Mouse (Mus musculus) liver, embryonic 15.5 days (tissue): ENCODE data around the gene Rps18. TPM values are rescaled to one million over a fixed set of nuclear protein-coding genes. Genes with fewer than 3 reads are reported as not detected.
A peak's percentile ranks its signal among the peaks of the same experiment; 100 is the strongest.

Experiments used
- ATAC-seq: fragments of 200-750 bp; cut with Nextera tagmentation; 2 replicates; pipeline ENCODE4 v1.8.0; 2017; ENCODE audit warnings: moderate number of reproducible peaks, mild to moderate bottlenecking, moderate library complexity; ENCODE audit not compliant: insufficient read depth
- H3K27ac ChIP-seq: fragments of 300-500 bp; sonication (generic); replicated peaks from 2 replicates; pipeline ENCODE4 v1.5.1; 2015; ENCODE audit warnings: mild to moderate bottlenecking, inconsistent platforms
- H3K27me3 ChIP-seq: fragments of 300-500 bp; sonication (generic); 2 replicates; pipeline ENCODE4 v1.6.1; 2015; ENCODE audit warnings: mild to moderate bottlenecking, inconsistent platforms
- H3K36me3 ChIP-seq: fragments of 300-500 bp; sonication (generic); replicated peaks from 2 replicates; pipeline ENCODE4 v1.6.1; 2015; ENCODE audit warnings: moderate library complexity, mild to moderate bottlenecking, inconsistent platforms
- H3K4me1 ChIP-seq: fragments of 300-500 bp; sonication (generic); replicated peaks from 2 replicates; pipeline ENCODE4 v1.6.1; 2015; ENCODE audit warnings: inconsistent platforms
- H3K4me2 ChIP-seq: fragments of 300-500 bp; sonication (generic); 2 replicates; pipeline ENCODE4 v1.6.1; 2015; ENCODE audit warnings: moderate library complexity, mild to moderate bottlenecking, inconsistent platforms
- H3K4me3 ChIP-seq: fragments of 300-500 bp; sonication (generic); replicated peaks from 2 replicates; pipeline ENCODE4 v1.5.1; 2015; ENCODE audit warnings: mild to moderate bottlenecking, inconsistent platforms
- H3K9ac ChIP-seq: fragments of 300-500 bp; sonication (generic); 2 replicates; pipeline ENCODE4 v1.6.1; 2015; ENCODE audit warnings: moderate library complexity, mild to moderate bottlenecking, inconsistent platforms
- H3K9me3 ChIP-seq: fragments of 300-500 bp; sonication (generic); replicated peaks from 2 replicates; pipeline ENCODE4 v1.6.1; 2016; ENCODE audit warnings: inconsistent platforms
- WGBS: fragments of 180-500 bp; shearing (Covaris S2); methylation state at CpG from one replicate; pipeline ENCODE4 v1.1.7; 2015; ENCODE audit warnings: mixed read lengths; ENCODE audit not compliant: insufficient replicate concordance; 5-methylcytosine and 5-hydroxymethylcytosine counted together
- polyA plus RNA-seq: library from polyadenylated mRNA; unstranded; fragments of >200 nt; fragmentation: Nextera tagmentation; extraction: Ambion mirVana; gene quantifications from 2 replicates; pipeline ENCODE4 v1.2.1, GENCODE M21; 2015

Gene Rps18
- polyA plus RNA-seq, 1 experiment from 2014 or later, result 1,010 TPM

DNA sequence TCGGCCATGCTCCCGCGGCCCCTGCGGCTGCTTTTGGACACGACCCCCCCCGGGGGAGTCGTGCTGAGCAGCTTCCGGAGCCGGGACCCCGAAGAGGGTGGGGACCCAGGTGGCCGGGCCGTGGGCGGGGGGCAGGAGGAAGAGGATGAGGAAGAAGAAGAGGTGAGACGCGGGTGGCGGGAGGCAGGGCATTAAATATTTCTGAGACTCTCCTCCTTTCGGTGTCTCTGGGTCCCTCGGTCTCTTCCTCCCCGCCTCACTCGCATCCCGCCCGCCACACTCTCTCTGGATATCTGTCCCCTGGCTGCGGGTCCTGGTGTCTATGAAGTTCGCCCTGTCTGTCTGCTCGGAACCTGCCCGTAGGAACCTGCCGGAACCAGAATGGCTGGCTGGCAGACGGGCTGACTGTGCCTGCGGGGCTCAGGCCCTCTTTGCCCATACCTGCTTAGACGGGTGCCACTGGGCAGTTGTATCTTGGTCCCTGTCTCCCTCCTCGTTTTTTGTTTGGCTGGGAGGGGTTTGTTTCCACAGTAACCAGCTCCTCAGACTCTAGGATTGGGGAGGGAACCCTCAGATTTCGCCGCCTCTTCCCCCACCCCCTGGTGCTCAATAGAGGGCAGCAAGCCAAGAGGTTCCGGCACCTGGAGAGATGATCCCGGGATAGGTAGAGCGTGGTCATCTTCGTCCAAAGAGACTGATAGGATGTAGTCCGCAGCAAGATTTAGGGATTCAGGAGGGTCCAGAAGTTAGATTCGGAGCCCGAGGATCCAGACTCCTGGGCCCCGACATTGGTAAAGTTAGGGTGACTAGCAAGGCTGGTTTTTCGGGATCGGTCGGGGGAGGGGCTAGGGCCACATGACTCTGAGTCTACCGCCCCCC, 25.3 kb downstream of the Rps18 start:
- Histone ChIP-seq H3K4me3 (peak overlapping the region; percentile 75), H3K4me2 (peak overlapping the region; percentile 99), H3K36me3 (peaks cover 56% of the 10 kb centered on the region), H3K4me1 (peaks cover 61% of the 10 kb centered on the region), H3K9ac (peak overlapping the region; percentile 86), H3K27me3 (no peaks in the 10 kb centered on the region), H3K9me3 (no peaks in the 10 kb centered on the region), H3K27ac (peak overlapping the region; percentile 93)
- WGBS, result 1% methylated on average over 45 of the region's 45 CpGs
- peak; percentile 6; the same call in 1 of the 2 replicates for ATAC-seq

DNA sequence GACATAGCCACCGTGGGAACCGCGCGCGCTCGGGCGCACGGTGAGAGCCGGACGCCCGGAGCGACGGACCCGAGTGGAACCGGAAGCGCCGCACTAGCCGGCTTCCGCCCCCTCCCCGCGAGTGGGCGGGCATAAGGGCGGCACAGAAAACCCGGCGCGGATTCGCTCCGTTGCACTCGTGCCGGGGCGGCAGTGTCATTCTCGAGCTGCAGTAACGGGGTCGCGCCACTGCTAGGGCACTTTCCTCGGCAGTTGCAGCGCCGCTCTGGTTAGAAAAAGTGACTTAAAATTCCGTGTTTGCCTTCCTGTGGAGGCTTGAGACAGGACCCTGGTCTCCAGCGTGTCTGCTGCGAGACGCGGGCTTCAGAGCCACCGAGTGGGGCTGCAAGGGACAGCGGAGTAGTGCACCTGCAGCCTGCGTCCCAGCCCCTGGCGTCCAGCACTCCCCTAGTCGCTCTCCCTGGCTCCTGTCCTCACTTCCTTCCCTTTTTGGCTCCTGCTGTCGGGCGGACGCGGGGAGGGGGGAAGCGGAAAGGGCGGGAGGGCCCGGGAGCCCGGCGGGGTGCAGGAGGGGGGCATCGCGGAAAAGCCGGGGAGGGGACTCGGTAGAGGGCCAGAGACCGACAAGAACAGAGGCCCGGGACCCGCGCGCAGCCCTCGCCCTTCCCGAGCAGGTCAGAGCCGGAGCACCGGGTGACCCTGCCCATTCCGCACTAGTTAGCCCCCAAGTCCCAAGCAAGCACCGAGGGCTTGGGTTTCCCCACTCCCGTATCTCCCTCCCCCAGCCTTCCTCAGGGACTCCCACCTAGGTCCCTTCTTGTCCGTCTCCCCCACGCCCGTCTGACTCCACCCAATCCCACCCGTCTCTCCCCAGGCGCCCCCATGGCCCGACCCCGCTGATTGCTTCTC, 26.2 kb downstream of the Rps18 start, which contains the start of gene Rgl2:
TSS of gene Rgl2 (plus strand) at position 173 of the 909 bp plus-strand sequence.
- no peaks in the 10 kb centered on the region for H3K9me3 ChIP-seq

DNA sequence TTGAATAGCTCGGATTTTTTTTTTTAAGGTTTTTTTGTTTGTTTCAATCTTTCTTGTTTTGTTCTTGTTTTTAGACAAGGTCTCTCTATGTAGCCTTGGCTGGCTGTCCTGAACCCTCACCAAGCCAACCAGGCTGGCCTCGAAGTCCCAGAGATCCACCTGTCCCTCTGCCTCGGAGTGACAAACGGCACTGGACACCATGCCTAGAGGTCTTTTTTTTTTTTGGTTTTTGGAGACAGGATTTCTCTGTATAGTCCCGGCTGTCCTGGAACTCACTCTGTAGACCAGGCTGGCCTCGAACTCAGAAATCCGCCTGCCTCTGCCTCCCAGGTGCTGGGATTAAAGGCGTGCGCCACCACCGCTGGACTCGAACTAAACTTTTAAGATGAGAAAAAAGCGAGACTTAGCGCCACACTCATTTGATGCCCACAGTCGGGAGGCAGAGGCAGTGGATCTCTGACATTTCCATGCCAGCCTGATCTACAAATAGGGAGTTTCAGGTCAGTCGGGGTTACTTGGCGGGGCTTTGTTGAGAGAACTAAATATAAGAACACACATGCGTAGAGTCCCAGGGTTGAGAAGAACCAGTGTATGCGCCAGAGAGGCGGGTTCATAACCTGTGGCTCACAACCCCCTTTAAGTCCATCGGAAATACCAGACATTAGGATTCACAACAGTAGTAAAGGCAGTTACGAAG, 27.4 kb downstream of the Rps18 start:
- WGBS, result 50% methylated on average over 21 of the region's 21 CpGs
- Histone ChIP-seq H3K9ac (peak overlapping the region; percentile 86), H3K4me3 (peak overlapping the region; percentile 75), H3K36me3 (peaks cover 48% of the 10 kb centered on the region), H3K4me2 (peak overlapping the region; percentile 99), H3K4me1 (peaks cover 79% of the 10 kb centered on the region), H3K27me3 (no peaks in the 10 kb centered on the region), H3K27ac (peak overlapping the region; percentile 93), H3K9me3 (no peaks in the 10 kb centered on the region)
- no peak for ATAC-seq

More for the DNA sequence above, 26.2 kb downstream of the Rps18 start, which contains the start of gene Rgl2:
- Histone ChIP-seq H3K27ac (peak within 1 kb of the TSS; percentile 93), H3K9ac (peak within 1 kb of the TSS; percentile 86), H3K4me3 (peak within 1 kb of the TSS; percentile 75), H3K4me1 (peaks cover 68% of the 10 kb centered on the region), H3K27me3 (no peaks in the 10 kb centered on the region), H3K36me3 (peaks cover 55% of the 10 kb centered on the region), H3K4me2 (peak within 1 kb of the TSS; percentile 99)
- WGBS, result under 1% methylated on average over 78 of the region's 80 CpGs
- ATAC-seq, result peak; percentile 78

- Histone ChIP-seq H3K9me3 (no peaks in the 10 kb centered on the region), H3K27me3 (no peaks in the 10 kb centered on the region), H3K27ac (no peak overlapping the region; the same call in 1 of the 2 replicates), H3K4me2 (no peak overlapping the region), H3K4me3 (no peak overlapping the region), H3K4me1 (peaks cover 71% of the 10 kb centered on the region), H3K9ac (no peak overlapping the region), H3K36me3 (peaks cover 42% of the 10 kb centered on the region)
- ATAC-seq, result no peak
- 74% methylated on average over 17 of the region's 17 CpGs for WGBS
Observed at GRCm38 (mm10) chr17:33926207-33926932, 29.4 kb downstream of the Rps18 start.

- H3K4me3 ChIP-seq, result no peak overlapping the region
Observed at GRCm38 (mm10) chr17:33925406-33926116, 30.2 kb downstream of the Rps18 start.

DNA sequence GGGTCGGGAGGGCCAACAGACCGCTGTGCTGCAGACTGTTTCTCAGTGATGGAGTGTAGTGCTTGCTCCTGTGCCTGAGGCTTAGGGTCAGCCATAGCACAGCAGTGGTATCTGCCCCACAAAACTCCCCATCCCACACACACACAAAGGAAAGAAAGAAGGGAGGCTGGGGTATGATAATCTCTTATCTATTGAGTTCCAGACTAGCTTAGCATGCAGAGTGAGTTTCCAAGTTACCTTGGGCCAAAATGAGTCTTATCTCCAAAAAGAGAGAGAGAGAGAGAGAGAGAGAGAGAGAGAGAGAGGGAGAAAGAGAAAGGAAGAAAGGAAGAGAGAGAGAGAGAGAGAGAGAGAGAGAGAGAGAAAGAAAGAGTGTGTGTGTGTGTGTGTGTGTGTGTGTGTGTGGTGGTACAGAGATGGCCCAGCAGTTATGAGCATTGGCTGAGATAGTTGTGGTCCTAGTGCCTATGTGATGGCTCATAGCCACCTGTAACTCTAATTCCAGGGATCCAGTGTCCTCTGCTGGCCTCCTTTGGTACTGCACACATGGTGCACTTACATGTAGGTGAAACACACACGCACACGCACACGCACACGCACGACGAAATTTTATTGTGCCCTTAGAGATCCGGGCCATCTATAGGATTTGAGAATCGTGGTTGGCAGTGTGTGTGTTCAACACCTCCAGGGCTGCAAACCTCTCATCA, 31.1 kb downstream of the Rps18 start:
- Histone ChIP-seq H3K9ac (no peak overlapping the region), H3K4me3 (no peak overlapping the region), H3K9me3 (no peaks in the 10 kb centered on the region), H3K27me3 (no peaks in the 10 kb centered on the region), H3K4me1 (peaks cover 67% of the 10 kb centered on the region), H3K4me2 (peak overlapping the region; percentile 8; the same call in 1 of the 2 replicates), H3K36me3 (peaks cover 42% of the 10 kb centered on the region), H3K27ac (peak overlapping the region; percentile 51; the same call in 1 of the 2 replicates)
- WGBS, result 71% methylated on average over 10 of the region's 10 CpGs
- peak; percentile 20; the same call in 1 of the 2 replicates for ATAC-seq

More at GRCm38 (mm10) chr17:33925406-33926116, 30.2 kb downstream of the Rps18 start:
- 84% methylated on average over 21 of the region's 21 CpGs for WGBS
- H3K4me2 ChIP-seq, result no peak overlapping the region
- no peak overlapping the region for H3K9ac ChIP-seq
- H3K4me1 ChIP-seq, result peaks cover 70% of the 10 kb centered on the region
- ATAC-seq, result no peak
- H3K36me3 ChIP-seq, result peaks cover 42% of the 10 kb centered on the region
- H3K9me3 ChIP-seq, result no peaks in the 10 kb centered on the region
- H3K27ac ChIP-seq, result no peak overlapping the region; the same call in 1 of the 2 replicates
- H3K27me3 ChIP-seq, result no peaks in the 10 kb centered on the region

- Histone ChIP-seq H3K9me3 (peaks cover 20% of the 10 kb centered on the region), H3K4me3 (no peak overlapping the region; the same call in 1 of the 2 replicates), H3K27me3 (no peaks in the 10 kb centered on the region), H3K4me2 (0 out of 2 replicates have a peak overlapping the region, but pooled peaks have one; percentile 96), H3K27ac (0 out of 2 replicates have a peak overlapping the region, but pooled peaks have one; percentile 41), H3K36me3 (peaks cover 44% of the 10 kb centered on the region), H3K9ac (no peak overlapping the region), H3K4me1 (peaks cover 76% of the 10 kb centered on the region)
- ATAC-seq, result no peak
- WGBS, result 68% methylated on average over 7 of the region's 7 CpGs
Observed at GRCm38 (mm10) chr17:33921361-33921760, 34.4 kb downstream of the Rps18 start.

DNA sequence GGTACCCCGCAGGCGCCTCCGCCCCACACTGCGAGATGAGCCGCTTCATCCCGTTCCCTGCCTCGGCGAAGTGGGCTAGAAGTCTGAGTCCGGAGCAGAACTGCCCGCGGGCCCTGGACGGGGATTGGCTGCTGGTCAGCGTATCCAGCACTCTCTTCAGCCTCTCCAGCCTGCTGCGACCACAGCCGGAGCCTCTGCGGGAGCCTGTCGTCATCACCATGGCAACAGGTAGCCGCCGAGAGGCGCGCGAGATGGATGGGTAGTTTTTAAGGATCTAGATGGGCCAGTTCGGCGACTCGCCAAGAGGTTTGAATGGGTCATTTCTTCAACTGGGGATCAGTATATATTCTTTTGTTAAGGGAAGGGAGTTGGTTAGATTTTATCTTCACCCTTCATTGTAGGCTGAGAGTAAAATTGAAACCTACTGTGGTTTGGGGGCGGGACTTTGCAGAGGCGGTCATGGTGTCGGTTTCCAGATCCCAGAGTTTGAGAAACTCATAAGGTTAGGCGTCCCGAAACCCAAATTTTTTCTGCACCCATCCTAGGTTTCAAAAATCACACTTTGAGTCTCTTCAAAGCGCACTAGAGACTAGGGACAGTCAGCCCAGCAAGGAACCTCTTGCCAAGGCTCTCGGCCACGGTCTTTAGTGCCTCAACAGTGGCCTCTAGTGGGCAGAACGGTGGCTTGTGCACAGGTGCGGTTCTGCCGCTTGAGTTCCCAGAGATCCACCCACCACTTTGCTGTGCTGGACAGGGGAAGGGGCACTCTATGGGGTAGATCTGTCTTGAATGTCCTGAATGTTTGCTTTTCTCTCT, 35.3 kb downstream of the Rps18 start:
- H3K9ac ChIP-seq, result peak overlapping the region; percentile 87
- ATAC-seq, result peak; percentile 11; the same call in 1 of the 2 replicates
- H3K4me3 ChIP-seq, result peak overlapping the region; percentile 90
- no peaks in the 10 kb centered on the region for H3K27me3 ChIP-seq
- H3K9me3 ChIP-seq, result peaks cover 20% of the 10 kb centered on the region
- H3K4me1 ChIP-seq, result peaks cover 72% of the 10 kb centered on the region
- H3K36me3 ChIP-seq, result peaks cover 36% of the 10 kb centered on the region
- WGBS, result under 1% methylated on average over 36 of the region's 36 CpGs
- peak overlapping the region; percentile 94 for H3K27ac ChIP-seq
- H3K4me2 ChIP-seq, result peak overlapping the region; percentile 96
